Mouse (Mus musculus): Measurements from ENCODE around the gene Gipc2. TPM values are rescaled to one million over a fixed set of nuclear protein-coding genes. Genes with fewer than 3 reads are reported as not detected.

The Gipc2 gene
- total and polyA plus RNA-seq, 3 experiments, result 0.11 to 1.1 (median 0.52) TPM

DNA sequence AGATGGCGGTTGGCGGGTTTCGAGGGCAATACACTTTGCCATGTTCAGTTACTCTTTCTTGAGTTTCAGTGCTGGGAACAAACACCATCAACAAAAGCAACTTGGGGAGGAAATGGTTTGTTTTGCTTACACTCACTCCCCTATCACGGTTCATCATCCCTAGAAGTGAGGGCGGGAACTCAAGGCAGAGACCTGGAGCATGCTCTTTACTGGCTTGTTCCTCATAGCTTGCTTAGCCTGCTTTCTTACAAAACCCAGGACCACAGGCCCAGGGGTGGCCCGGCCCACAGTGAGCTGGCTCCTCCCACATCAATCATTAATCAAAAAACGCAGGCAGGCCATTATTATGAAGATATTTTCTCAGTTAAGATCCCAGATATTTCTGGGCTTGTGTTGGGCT is 89.9 kb downstream of the Gipc2 start:
- no peak for DNase-seq

DNA sequence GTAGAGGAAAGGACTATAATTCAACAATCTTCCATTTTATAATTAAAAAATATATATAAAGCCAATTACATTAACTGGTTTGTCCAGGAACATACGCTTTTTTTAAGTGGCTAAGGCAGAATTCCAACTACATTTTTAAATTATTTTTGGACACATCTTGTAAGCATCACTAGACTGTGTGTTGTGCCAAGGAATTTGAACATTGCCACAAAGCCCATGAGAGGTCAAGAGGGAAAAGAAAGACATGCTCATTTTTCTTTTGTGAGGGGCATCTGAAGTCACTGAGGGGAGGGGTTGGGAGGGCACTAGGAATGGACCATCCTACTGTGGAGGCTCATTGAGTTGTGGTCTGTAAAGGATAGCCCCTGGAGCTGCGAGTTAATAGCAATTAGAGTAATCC is 97.0 kb downstream of the Gipc2 start:
- DNase-seq, result no peak

DNA sequence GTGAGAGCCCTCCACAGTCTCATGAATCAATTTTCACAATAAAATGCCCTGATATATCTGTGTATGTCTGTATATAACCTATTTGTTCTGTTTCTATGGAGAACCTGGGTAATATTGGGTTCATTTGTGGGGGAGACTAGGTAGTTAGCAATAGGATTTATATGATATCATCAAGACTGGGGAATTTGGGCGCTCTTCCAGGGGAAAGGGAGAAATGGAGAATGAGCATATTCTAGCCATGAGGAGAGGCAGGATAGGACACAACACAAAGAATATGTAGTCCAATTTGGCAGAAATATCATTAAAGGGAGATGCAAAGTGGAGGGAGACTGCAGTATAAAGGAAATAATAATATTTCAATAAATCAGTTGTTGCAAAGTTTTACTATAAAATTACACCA is 97.7 kb downstream of the Gipc2 start:
- DNase-seq, result no peak

DNA sequence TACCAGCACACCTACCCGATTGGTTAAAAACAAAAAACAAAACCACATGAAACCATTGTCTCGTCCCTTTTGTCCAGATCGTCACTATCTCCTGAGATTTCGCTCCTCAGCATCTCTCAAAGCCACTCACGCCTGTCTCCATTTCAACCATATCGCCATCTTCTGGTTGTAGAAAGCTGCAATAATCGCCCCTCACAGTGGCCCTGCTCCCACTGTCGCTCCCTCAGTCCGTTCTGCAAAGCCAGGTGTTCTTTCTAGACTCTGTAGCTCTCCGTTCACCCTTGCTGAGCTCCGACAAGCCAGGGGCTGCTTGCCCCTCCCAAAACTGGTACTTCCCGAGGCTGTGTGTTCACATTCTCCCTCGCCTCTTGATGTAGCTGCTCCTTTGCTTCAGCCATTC is 99.3 kb downstream of the Gipc2 start:
- DNase-seq, result peak; percentile 21

DNA sequence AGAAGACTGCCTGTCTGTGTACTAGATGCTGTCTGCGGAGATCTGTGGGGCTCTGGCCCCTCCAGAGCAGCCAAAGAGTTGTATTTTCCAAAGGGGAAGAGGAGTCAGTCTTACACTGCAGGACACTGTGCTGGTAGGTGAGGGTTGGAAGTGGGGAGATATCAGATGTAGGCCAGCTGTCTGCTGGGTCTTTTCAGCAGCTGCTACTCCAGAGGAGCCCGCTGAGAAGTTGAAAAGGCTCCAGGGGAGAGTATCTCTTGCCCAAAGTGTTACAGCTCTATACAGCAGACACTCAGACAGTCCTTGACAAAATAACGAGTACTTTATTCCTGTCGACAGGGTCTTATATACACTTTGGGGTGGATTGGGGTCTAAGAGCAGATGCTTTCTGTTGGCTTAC is 100.2 kb downstream of the Gipc2 start:
- DNase-seq, result no peak

DNA sequence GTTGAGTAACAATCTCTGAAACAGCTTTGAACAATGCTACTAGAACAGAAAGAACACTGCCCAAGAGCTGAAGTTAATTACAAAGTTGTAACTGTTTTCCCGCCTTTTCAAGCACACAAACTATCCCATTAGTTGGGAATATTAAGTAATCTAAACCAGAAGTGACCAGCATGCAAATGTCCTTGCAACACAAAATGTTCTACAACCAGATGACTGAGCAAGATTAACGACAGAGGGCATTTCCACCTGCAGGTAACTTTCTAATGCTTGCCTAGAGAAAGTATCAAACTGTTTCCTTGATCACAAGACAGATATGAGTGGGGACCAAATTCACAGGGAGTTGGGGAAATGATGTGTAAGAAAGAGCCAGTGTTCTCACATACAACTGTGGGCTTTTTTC is 101.9 kb downstream of the Gipc2 start:
- no peak for DNase-seq

DNA sequence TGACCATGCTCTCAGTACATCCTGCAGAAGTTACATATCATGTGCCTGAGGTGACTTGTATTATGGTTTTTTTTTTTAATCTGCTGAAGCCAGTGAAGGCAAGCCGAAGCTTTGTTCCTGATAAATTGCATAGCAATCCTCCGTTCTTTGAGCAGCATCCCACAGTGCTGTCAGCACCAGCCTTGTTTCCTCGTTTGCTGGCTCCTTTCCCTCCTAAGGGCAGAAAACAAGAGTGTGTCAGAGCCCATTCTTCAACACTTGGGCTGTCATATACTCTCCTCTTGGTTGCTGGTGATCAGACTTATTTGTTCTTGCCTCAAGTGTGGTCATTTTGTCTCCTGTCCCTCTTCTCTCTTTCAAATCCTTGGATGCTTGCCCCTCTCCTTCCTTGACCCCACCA is 103.2 kb downstream of the Gipc2 start:
- no peak for DNase-seq

DNA sequence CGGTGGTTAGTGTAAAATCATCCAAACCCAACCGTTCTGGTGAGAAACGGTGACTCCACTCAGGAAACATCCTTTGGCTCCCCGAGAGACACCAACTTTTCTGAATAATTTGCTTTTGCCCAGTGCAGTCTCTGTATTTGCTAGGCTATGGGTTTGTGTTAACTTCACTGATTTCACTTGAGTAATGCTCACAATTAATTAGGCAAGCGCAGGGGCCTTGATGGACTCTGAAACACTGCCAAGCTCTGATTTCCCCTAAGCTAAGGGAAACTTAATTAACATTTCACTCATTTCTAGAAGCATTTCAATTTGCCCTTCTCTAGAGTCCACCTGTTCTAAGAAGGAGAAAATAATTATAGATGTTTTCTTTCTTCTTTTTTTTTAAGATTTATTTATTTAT is 104.9 kb downstream of the Gipc2 start:
- DNase-seq, result no peak

DNA sequence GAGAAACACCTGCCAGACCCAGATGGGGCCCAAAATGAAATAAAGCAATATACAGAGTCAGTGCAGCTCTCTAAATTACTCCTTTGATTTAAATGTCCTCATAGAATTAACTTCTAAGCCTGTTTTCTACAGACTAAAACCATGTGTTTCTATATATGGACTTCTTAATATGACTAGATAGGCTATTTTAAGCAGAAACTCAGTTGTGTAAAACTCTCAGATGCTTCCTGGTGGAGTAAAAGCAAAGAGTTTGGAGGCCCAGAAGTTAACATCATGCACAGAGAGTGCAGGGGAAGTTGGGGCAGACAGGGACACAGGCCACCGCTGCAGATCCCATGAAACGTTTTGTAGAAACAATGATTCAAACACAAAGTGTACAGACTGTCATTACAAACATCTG is 107.8 kb downstream of the Gipc2 start:
- no peak for DNase-seq

DNA sequence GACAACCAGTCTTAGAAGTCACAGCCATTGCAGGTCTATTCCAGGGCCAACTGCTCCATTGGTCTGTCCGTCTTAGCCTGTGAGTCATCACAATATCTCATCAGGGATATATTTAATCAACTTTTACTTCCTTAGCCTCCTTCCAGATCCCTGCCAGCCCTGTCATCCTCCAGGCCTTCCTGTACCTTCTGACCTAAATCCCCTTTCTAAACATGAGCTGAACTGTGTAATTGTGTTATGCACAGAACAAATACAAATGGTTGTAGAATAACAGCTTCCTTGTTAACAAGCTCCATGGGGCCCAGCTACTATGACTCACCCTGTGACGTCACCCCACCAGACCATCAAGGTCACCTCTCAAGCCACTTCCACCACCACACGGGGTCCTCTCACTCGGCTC is 111.8 kb downstream of the Gipc2 start:
- DNase-seq, result peak; percentile 27

DNA sequence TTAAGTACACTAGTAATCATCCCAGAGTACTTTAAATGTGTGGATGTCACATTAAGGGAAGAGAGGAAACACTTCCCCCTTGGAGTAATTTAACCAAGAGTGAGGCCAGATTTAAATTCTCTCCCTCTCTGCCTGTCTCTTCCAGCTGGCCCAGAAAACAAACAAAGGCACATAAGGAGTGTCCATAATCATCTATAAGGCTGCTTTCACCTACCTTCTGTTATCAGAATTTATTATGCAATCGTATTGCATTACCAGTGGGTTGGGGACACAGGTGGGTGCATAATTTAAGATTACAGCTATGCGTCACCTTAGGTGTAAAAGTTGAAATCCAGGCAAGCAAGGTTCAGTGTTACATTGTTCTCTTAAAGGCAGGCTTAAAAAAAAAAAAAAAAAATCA is 114.1 kb downstream of the Gipc2 start:
- no peak for DNase-seq

DNA sequence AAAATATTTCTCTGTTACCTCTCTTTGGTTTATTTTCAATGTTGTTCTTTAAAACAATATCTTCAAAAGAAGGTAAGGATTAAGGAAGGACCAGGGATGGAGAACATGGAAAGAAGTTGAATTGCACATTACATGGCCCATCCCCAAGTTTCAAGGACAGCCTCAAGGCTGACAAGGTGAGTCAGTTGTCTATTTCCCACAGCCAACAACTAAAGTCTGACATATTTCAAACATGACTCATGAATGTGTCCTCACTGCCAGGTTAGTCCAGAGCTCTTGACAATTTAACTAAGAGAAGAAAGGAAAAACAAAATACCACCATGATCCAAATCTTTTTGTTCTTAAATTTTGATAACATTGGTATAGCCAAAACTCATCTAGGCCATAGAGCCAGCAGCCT is 118.1 kb downstream of the Gipc2 start:
- peak; percentile 36 for DNase-seq

DNA sequence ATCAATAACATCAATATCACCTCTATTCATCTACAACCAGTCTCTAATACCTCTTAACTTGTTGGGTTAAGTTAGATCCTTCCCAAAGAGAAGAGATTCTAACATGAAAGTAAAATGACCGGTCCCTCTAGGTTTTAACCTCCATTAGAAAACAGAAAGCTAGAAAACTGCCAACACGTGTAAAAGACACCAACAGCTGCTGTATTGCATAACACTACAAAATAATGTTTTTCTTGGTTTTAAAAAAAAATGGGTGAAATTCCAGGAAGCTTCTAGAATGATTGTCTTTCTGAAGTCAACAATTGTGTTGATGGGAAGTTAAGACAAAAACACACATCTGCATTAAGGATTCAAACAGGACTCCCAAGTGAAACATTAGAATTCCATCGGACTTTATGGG is 119.1 kb downstream of the Gipc2 start:
- no peak for DNase-seq

Other genes with a start within 250 kb of the Gipc2 start
- 10 to 100 TPM; 44.1 to 63.9 TPM for gene Dnajb4, start 44.1 kb upstream of the Gipc2 start, total RNA-seq (2021)
- gene Dnajb4, start 44.1 kb upstream of the Gipc2 start, polyA plus RNA-seq (2012; rRNA removed), result 4.1 and 4.4 TPM in 2 replicates
- gene Fubp1, start 44.2 kb upstream of the Gipc2 start, total RNA-seq (2021), result 100 to 1,000 TPM; 118 to 137 TPM
- gene Fubp1, start 44.2 kb upstream of the Gipc2 start, polyA plus RNA-seq (2012; rRNA removed), result 71.8 and 97.5 TPM in 2 replicates
- 1 to 10 TPM; 3.7 TPM for gene Nexn, start 100.1 kb upstream of the Gipc2 start, total RNA-seq (2021)
- not detected in 2 replicates for gene Nexn, start 100.1 kb upstream of the Gipc2 start, polyA plus RNA-seq (2012; rRNA removed)
- 10 to 100 TPM in 1 of 2 experiments, 1 to 10 TPM in 1; 8.4 to 12.3 TPM for gene Miga1, start 174.2 kb upstream of the Gipc2 start, total RNA-seq (2021)
- gene Miga1, start 174.2 kb upstream of the Gipc2 start, polyA plus RNA-seq (2012; rRNA removed), result 4.1 and 6.5 TPM in 2 replicates
- 10 to 100 TPM; 87.8 to 99.7 TPM for gene Usp33, start 180.2 kb upstream of the Gipc2 start, total RNA-seq (2021)
- 8.4 and 14.0 TPM in 2 replicates for gene Usp33, start 180.2 kb upstream of the Gipc2 start, polyA plus RNA-seq (2012; rRNA removed)
- 10 to 100 TPM; 30.1 to 35.5 TPM for gene Zzz3, start 229.2 kb upstream of the Gipc2 start, total RNA-seq (2021)
- 11.4 and 12.5 TPM in 2 replicates for gene Zzz3, start 229.2 kb upstream of the Gipc2 start, polyA plus RNA-seq (2012; rRNA removed)